Mouse (Mus musculus): ENCODE results near the gene Gm43518. TPM values are rescaled to one million over a fixed set of nuclear protein-coding genes. Genes with fewer than 3 reads are reported as not detected.
A peak's percentile ranks its signal among the peaks of the same experiment; 100 is the strongest.

Gene Gm43518
- polyA plus RNA-seq, 1 experiment: 0.64 TPM

- Histone ChIP-seq H3K4me1 (ENCODE audit: control insufficient read depth, insufficient read depth, low read length) (no peaks in the 10 kb centered on the region), H3K27ac (ENCODE audit: insufficient read depth, low read depth, low read length) (no peak overlapping the region), H3K36me3 (ENCODE audit: control insufficient read depth, insufficient read depth, low read length) (no peaks in the 10 kb centered on the region), H3K27me3 (replicated peaks; ENCODE audit: control insufficient read depth, insufficient read depth, low read length) (no peaks in the 10 kb centered on the region), H3K4me3 (ENCODE audit: insufficient read depth, low read depth, low read length) (no peak overlapping the region)
- WGBS: 84% methylated on average over 2 of the region's 2 CpGs
- DNase-seq: no peak
- no peak for TF ChIP-seq CTCF (conservative IDR thresholded peaks at IDR 0.05; ENCODE audit: insufficient read depth, insufficient read length, low read depth, low read length)
- no peak for TF ChIP-seq POLR2A (IDR thresholded peaks at IDR 0.05; ENCODE audit: low read depth, low read length)
Measured at GRCm38 (mm10) chr5:123890312-123890711, 36.9 kb upstream of the Gm43518 start.

- no peaks in the 10 kb centered on the region for H3K36me3 ChIP-seq (ENCODE audit: control insufficient read depth, insufficient read depth, low read length)
Measured at GRCm38 (mm10) chr5:123890987-123891386, 36.2 kb upstream of the Gm43518 start.

GRCm38 (mm10) chr5:123891669-123892068, 35.5 kb upstream of the Gm43518 start:
- no peak for DNase-seq
- H3K27me3 ChIP-seq (replicated peaks; ENCODE audit: control insufficient read depth, insufficient read depth, low read length): no peaks in the 10 kb centered on the region
- TF ChIP-seq CTCF (conservative IDR thresholded peaks at IDR 0.05; ENCODE audit: insufficient read depth, insufficient read length, low read depth, low read length): no peak
- no peak for TF ChIP-seq POLR2A (IDR thresholded peaks at IDR 0.05; ENCODE audit: low read depth, low read length)
- H3K36me3 ChIP-seq (ENCODE audit: control insufficient read depth, insufficient read depth, low read length): no peaks in the 10 kb centered on the region
- 35% methylated on average over 6 of the region's 6 CpGs for WGBS
- H3K4me3 ChIP-seq (ENCODE audit: insufficient read depth, low read depth, low read length): no peak overlapping the region
- no peaks in the 10 kb centered on the region for H3K4me1 ChIP-seq (ENCODE audit: control insufficient read depth, insufficient read depth, low read length)
- no peak overlapping the region for H3K27ac ChIP-seq (ENCODE audit: insufficient read depth, low read depth, low read length)

More at GRCm38 (mm10) chr5:123890987-123891386, 36.2 kb upstream of the Gm43518 start:
- 72% methylated on average over 5 of the region's 5 CpGs for whole genome bisulfite sequencing
- no peaks in the 10 kb centered on the region for H3K27me3 ChIP-seq (replicated peaks; ENCODE audit: control insufficient read depth, insufficient read depth, low read length)
- no peak for DNase-seq
- H3K27ac ChIP-seq (ENCODE audit: insufficient read depth, low read depth, low read length): no peak overlapping the region
- no peak for TF ChIP-seq CTCF (conservative IDR thresholded peaks at IDR 0.05; ENCODE audit: insufficient read depth, insufficient read length, low read depth, low read length)
- no peak for TF ChIP-seq POLR2A (IDR thresholded peaks at IDR 0.05; ENCODE audit: low read depth, low read length)
- no peaks in the 10 kb centered on the region for H3K4me1 ChIP-seq (ENCODE audit: control insufficient read depth, insufficient read depth, low read length)
- no peak overlapping the region for H3K4me3 ChIP-seq (ENCODE audit: insufficient read depth, low read depth, low read length)

- TF ChIP-seq CTCF (conservative IDR thresholded peaks at IDR 0.05; ENCODE audit: insufficient read depth, insufficient read length, low read depth, low read length) (no peak), POLR2A (IDR thresholded peaks at IDR 0.05; ENCODE audit: low read depth, low read length) (no peak)
- Histone ChIP-seq H3K27ac (ENCODE audit: insufficient read depth, low read depth, low read length) (no peak overlapping the region), H3K36me3 (ENCODE audit: control insufficient read depth, insufficient read depth, low read length) (no peaks in the 10 kb centered on the region), H3K4me1 (ENCODE audit: control insufficient read depth, insufficient read depth, low read length) (no peaks in the 10 kb centered on the region), H3K27me3 (replicated peaks; ENCODE audit: control insufficient read depth, insufficient read depth, low read length) (no peaks in the 10 kb centered on the region), H3K4me3 (ENCODE audit: insufficient read depth, low read depth, low read length) (no peak overlapping the region)
- 87% methylated on average over 5 of the region's 5 CpGs for WGBS
- no peak for DNase-seq
Measured at GRCm38 (mm10) chr5:123893520-123893919, 33.7 kb upstream of the Gm43518 start.

GRCm38 (mm10) chr5:123896395-123896794, 30.8 kb upstream of the Gm43518 start:
- H3K27ac ChIP-seq (ENCODE audit: insufficient read depth, low read depth, low read length): no peak overlapping the region
- TF ChIP-seq CTCF (conservative IDR thresholded peaks at IDR 0.05; ENCODE audit: insufficient read depth, insufficient read length, low read depth, low read length): no peak
- TF ChIP-seq POLR2A (IDR thresholded peaks at IDR 0.05; ENCODE audit: low read depth, low read length): no peak
- DNase-seq: no peak
- no peaks in the 10 kb centered on the region for H3K4me1 ChIP-seq (ENCODE audit: control insufficient read depth, insufficient read depth, low read length)
- no peaks in the 10 kb centered on the region for H3K36me3 ChIP-seq (ENCODE audit: control insufficient read depth, insufficient read depth, low read length)
- 56% methylated on average over 11 of the region's 11 CpGs for WGBS
- no peak overlapping the region for H3K4me3 ChIP-seq (ENCODE audit: insufficient read depth, low read depth, low read length)
- no peaks in the 10 kb centered on the region for H3K27me3 ChIP-seq (replicated peaks; ENCODE audit: control insufficient read depth, insufficient read depth, low read length)

- TF ChIP-seq POLR2A (IDR thresholded peaks at IDR 0.05; ENCODE audit: low read depth, low read length) (no peak), CTCF (conservative IDR thresholded peaks at IDR 0.05; ENCODE audit: insufficient read depth, insufficient read length, low read depth, low read length) (no peak)
Measured at GRCm38 (mm10) chr5:123897352-123897751, 29.9 kb upstream of the Gm43518 start.

GRCm38 (mm10) chr5:123904059-123904672, 23.1 kb upstream of the Gm43518 start:
- Histone ChIP-seq H3K36me3 (ENCODE audit: control insufficient read depth, insufficient read depth, low read length) (no peaks in the 10 kb centered on the region), H3K4me1 (ENCODE audit: control insufficient read depth, insufficient read depth, low read length) (peaks cover 5% of the 10 kb centered on the region; the same call in 1 of the 2 replicates), H3K4me3 (ENCODE audit: insufficient read depth, low read depth, low read length) (no peak overlapping the region), H3K27ac (ENCODE audit: insufficient read depth, low read depth, low read length) (no peak overlapping the region), H3K27me3 (replicated peaks; ENCODE audit: control insufficient read depth, insufficient read depth, low read length) (no peaks in the 10 kb centered on the region)
- WGBS: 73% methylated on average over 11 of the region's 11 CpGs
- DNase-seq: no peak
- TF ChIP-seq POLR2A (IDR thresholded peaks at IDR 0.05; ENCODE audit: low read depth, low read length) (no peak), CTCF (conservative IDR thresholded peaks at IDR 0.05; ENCODE audit: insufficient read depth, insufficient read length, low read depth, low read length) (peak; percentile 24; the same call in 1 of the 2 replicates)

More at GRCm38 (mm10) chr5:123897352-123897751, 29.9 kb upstream of the Gm43518 start:
- WGBS: 82% methylated on average over 13 of the region's 13 CpGs
- H3K4me1 ChIP-seq (ENCODE audit: control insufficient read depth, insufficient read depth, low read length): no peaks in the 10 kb centered on the region
- no peak overlapping the region for H3K4me3 ChIP-seq (ENCODE audit: insufficient read depth, low read depth, low read length)
- DNase-seq: no peak
- H3K27me3 ChIP-seq (replicated peaks; ENCODE audit: control insufficient read depth, insufficient read depth, low read length): no peaks in the 10 kb centered on the region
- no peaks in the 10 kb centered on the region for H3K36me3 ChIP-seq (ENCODE audit: control insufficient read depth, insufficient read depth, low read length)
- H3K27ac ChIP-seq (ENCODE audit: insufficient read depth, low read depth, low read length): no peak overlapping the region

Measured in kidney, adult 2 months (tissue).